Mouse (Mus musculus) urinary bladder, postnatal 10 days (tissue): ENCODE measurements at regions not wholly inside any gene's neighbourhood (a gene's known extent, or its start where the extent isn't known, plus 50 kb on each side); places are given as distances from the start of the nearest gene placed in this dataset.

Experiments used
- DNase-seq: peaks from one replicate; pipeline ENCODE4 v3.0.0; 2022; ENCODE audit warnings: low spot score

DNA sequence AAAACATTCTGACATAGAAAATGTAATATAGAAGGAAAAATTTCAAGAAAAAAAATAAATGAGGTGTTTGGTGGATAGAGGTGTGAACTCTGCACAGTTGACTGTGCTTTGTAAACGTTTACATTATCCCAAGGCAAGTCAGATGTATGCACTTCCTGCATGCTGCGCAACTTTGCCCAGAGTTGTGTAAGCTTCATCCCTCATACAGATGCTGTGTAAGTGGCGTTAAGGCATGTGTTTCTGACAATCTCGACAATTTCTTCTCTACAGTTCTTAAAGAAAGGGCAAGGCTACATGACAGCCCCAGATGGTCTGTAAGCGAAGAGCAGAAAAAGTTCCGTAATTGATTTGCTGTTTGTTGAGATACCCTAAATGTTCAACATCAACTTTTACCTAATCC lies 476.6 kb upstream of the Pitx2 start:
- no peak for DNase-seq

DNA sequence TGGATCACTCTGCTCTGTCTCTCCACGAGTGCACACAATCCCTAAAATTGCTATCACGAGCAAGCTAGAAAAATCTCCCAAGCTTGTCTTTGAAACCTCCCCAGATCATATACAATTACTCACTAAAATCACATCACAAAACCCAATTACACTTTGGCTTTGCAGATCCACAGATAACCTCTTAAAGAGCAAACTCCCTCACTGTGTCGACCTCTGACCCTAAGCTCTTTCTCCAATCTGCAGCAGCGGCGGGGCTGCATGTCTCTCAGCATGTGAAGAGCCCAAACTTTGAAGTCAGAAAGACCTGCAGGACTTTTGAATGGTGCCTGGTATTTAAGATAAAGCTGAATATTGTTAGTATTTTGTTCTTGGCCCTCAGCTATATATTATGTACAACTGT lies 479.4 kb upstream of the Pitx2 start:
- DNase-seq, result no peak

DNA sequence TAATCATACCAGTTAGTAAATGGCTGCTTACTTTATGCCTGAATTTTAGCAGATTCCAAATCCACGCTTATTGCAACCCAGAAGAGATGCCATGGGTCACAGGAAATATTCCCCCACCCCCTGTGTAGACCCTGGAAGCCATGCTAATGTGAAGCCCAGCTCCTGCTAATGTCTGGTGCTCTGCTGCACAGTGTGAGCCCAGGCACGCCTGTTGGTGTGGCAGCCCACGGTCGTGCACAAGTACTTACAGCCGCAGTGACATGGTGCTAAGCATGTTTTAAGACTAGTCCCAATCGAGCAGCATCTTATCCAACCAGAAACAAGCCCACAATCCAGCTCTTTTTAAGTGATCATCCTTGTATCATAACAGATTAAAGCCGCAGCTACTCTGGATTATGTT lies 480.5 kb upstream of the Pitx2 start:
- DNase-seq, result no peak

DNA sequence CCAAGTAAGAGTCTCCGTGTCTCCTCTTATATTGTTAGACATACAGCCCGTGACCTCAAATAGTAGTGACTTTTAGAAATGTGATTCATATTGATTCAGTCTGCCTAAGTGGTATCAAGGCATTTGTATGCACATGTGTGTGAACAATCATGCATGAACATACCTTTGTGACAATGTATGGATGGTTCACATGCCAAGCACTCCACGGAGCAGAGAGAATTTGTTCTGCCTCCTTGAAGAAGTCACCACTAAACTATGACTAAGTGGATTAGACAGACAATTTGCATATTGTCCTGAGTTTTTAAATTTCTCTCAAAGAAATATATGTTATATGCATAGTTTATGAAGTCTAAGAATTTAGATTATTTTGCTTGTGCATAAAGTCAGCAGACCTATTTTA lies 492.4 kb upstream of the Pitx2 start:
- DNase-seq, result no peak

DNA sequence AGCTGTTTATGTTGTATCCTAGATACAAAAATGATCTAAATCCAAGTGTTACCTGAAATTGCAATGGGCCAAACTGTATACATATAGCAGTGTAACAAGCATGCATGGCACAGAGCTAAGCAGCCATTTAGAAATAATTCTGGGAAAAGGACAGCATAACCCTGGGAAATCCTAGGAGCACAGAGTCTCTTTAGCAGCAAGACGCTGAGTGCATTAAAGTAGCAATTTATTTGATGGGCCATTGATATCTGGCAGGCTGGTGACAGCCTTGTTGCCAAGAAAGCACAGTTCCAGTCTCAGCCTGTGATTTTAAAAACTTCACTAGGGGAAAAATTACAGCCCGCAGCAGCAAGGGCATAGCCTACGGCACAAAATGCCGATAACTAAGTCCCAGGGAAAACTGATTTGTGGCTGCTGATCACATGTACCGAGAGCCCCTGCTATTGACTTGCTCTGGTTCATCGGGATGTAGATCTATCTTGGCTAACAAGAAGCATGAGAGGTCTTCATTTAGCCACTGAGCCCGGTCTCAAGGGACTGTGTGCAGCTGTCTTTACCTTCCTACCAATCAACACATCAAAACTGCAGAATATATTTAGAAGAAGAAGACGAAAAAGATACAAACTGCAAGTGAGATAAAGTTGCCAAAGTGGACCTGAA lies 531.1 kb upstream of the Pitx2 start:
- DNase-seq, result no peak

DNA sequence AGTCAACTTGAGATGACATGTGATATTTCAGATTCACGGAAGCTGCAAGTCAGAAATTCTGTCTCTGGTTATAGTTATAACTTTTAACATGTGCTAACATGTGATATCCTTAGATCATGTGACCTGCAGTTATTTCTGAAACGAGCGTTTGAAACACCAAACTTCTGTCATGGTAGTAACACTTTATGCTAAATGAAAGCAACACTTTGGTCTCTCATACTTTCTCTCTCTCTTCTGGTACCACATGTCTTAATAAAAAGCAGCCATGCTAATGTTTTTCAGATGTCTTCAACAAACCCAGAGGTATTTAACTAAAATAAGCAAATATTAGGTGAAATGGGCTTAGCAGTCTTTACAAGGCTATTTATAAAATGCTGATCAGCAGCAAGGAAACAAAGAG lies 534.5 kb upstream of the Pitx2 start:
- DNase-seq, result no peak

DNA sequence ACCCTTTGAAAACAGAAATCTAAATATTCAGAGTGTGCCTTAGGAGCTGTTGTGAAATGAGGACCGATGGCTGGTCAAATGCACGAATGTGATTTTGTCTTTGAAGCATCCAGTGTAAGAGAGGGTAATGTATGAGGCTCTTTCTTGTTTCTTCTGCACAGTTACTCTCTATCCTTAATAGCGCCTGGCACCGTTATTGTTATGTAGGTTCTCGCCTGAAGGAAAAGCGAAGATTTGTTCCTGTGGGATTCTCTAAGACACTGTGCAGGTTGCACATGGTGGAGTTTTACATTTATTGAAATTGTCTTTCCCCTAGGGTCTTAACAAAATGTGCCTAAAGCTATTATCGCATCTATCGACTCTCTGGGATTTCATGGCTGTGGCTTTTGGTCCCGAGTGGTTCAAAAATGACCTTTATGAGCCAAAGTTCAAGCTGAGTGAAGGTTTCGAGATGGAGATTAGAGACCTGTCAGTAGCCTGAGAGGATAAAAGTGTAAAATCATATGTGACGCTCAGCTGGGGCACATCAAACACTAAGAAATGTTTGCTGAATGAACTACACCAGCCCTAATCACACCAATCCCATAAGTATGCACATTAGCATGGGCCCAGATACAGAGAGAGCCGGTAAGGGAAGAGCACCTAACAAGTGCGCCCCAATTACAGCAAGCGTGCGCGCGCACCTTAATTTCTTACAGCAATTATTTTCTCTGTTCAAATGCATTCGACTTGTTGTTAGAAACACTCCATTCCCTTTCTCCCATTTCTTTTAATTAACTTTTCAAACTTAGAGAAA lies 562.5 kb upstream of the Pitx2 start:
- DNase-seq, result no peak

DNA sequence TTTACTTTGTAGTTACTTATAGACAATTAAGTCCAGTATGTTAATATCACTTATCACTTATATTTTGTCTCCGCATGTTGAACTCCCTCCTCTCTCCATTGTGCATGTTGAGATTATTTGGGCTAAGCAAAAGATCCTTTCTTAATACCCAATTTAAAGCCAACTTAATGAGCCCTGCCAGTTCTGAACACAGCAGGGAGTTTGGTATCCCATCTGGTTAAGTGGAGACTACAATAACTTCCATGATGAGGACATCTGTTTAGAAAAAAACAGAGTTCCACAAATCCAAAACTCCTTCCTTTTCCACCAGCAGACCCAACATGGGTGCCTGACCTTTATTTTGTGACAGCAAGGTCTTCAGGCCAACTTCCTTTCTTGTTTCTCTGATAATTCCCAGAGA lies 572.0 kb upstream of the Pitx2 start:
- DNase-seq, result no peak

DNA sequence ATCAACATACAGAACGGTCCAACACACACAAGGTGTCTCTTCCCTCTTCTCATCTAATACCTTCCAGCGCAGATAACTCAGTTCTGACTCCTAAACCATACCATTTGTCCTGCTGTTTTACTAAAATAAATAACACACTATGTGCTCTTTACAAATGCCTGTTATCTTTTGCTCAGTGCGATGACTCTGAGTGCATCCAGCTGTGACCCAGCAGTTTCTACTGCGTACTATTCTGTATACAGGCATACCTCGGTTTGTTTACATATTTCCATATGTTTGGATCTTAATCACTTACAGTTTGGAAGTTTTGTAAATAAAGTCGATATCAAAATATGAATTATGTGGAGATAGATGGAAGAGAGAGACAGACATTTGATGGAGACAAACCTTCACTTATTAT lies 583.0 kb upstream of the Pitx2 start:
- DNase-seq, result no peak

DNA sequence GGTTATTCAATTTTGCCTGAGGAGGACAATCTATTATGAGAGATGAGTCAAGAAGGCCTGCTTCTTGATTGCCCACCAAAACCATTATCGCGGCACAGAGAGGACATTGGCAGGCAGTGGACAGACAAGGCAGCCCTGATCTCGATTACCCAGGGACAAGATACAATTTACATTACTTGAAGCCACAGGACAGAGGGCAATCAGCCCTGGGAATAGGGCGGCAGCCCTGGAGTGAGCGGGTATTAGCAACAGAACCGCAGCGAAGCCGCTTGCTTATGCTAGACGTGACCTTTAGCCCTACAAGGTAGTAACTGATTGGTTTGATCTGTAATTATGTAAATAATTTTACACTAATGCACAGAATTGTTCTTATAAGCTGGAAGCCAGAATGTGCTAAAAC lies 586.0 kb upstream of the Pitx2 start:
- no peak for DNase-seq

DNA sequence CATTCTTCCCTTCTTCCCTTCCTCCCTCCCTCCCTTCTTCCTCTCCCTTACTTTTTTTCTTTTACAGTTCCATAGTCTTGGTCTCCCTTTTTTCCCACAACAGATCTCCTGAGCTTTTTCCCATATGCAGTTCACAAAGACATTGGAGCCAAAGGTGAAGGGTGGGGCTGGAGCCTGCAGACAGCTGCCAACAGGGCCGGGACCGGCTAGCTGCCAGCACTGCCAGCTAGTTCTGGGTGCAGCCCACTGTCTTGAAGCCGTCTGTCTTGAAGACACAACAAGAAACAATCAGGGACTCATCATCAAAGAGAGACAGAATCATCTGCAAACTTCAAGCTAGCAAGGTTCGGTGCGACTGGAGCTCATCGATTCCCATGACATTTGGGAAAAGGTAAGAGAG lies 588.9 kb upstream of the Pitx2 start:
- DNase-seq, result no peak

DNA sequence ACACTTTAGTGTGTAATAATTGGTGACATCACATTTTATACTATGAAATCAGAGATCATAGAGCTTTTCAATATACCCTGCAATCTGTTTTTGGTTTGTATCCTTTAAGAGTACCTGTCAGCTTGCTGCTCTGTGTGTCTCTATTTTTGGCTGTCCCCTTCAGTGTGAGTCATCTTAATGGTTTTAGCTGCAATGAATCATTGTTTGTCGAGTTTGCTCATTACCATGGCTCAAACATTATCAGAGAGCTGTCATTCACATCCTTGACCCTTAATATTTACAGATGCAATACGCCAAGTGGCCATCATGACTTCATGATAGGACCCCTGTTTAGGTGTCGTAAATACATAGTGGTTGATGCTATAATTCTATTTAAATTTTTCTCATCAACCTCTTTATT lies 591.0 kb upstream of the Pitx2 start:
- DNase-seq, result no peak

DNA sequence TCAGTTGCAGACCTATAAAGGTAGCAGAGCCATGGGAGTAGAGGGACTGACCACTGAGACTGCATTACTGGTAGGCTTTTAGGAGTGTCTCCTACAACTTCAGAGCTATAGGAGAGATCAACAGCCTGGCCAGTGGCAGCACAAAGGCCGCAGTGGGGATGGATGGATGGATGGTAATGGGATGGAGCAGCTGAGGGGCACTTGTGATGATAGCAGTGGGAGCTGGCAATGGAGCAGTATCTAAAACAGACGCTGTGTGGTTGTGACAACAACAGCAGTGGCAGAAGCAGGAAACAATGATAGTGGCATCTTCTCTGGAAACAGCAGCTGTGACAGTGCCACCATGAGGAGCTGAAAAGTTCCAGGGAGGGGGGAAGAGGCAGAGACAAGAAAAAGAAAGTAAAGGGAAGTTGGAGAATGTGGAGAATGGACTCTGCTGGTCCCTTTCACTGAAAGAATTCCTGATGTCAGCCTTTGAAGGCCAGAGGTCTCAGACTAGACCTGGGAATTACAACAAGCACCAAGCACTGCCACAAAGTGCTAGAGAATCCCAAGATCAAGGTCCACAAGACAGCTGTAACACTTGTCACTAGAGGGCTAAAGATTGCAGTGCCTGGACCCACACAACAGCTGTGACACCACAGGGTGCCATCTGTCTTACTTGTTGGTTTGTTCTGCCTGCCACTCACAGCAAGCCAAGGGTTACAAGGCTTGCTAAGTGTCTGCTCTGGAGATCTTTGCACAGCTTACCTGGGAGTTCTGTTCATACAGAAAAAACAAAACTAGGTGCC lies 624.1 kb upstream of the Pitx2 start:
- DNase-seq, result no peak

DNA sequence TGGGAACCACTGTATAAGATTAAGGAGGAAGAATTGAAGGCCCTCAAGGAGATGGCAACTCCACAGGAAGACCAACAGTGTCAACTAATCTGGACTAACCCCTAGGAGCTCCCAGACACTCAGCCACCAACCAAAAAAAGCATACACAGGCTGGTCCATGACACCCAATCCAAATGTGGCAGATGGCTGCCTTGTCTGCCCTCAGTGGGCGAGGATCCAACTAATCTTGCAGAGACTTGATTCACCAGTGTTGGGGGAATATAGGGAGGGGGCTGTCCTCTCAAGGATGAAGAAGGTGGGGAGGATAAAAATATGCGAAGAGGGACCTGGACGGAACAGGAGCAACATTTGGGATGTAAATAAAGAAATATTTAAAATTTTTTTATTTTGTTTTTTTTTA lies 629.1 kb upstream of the Pitx2 start:
- no peak for DNase-seq

DNA sequence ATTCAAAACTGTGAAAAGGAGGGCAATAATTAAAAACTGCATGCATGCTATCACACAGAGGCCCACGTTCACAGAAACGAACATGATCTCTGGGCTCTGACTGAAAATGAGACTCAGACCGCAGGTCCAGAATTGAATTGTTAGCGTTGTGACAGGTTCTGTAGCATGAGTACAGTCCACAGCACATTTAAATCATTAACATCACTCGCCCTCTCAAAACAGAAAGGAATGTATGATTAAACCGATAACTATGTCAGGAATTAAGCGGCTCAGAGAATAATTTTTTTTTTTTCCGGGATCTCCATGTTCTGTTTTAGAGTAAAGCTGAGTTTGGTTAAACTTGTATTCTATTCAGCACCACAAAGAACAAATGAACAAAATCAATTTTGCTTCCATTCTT lies 634.3 kb upstream of the Pitx2 start:
- DNase-seq, result no peak

DNA sequence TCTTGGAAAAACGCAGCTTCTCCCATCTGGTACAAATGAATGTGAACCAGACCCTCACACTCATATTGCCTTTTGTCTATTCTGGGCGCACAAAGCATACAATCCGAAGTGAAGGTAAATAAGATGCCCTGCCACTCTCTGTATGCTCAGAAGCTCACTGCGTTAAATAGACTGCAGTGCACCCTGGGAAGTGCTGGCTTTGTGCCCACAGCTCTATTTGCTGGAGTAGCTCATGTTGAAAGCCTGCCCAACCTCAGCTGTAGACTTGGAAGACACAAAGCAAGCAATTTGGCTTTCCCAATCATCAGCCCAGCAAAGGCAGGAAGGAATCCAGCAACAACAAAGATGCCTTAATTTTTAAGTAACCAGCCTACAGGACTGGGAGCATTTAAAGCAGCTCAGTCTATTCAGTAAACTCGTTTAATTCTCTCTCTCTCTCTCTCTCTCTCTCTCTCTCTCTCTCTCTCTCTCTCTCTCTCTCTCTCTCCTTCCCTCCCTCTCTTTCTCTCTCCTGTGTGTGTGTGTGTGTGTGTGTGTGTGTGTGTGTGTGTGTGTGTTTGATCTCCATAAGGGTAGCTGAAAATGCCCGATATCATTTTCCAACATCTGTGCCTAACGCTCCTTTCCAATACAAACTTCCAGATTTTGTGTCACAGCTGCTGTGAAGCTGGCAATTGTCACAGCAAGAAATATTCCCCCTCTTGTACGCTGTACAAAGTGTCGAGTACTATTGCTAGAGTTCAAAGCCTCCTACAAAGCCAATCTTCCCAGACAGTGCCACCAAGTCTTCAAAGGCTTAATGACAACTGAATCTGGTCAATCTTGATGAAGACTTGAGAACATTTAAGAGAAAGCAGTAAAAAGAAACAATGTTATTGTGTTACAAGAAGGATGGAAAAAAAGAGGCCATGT lies 650.5 kb upstream of the Fam241a start:
- DNase-seq, result no peak

DNA sequence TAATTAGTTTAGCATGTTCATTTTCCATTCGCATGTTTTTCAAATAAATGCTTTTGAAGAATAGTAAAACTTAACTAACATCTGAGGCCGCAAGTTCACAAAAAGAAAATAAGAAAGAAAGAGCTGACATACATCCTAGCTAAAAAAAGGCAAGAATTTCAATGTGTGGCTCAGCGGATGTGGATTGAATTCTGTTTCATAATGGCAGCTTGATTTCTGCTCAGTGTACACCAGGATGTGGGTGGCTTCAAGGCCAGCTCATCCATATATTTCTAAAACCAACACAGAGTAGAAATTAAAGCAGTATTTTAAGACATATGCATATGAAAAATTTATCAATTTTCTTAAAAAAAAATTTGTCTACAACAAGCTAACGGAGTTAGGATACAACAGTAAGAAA lies 629.3 kb upstream of the Fam241a start:
- no peak for DNase-seq

DNA sequence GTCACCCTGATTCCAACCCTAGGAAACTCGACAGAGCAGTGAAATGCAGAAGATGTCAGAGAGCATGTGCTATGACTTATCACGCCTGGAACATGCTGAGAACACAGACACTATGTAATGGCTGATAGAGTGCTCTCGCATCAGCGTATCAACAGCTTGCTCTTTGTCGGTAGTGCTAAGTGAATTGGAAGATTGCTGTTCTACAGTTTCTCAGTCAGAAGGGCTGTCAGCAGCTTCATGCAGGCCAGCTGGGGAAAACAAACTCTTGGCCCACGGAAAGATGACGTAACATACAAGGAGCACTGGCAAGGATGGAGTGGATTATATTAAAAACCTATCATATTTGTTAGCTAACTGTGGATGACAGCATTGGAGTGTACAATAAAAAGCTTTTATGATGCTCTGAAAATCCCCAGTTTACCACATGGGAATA lies 624.6 kb upstream of the Fam241a start:
- no peak for DNase-seq

DNA sequence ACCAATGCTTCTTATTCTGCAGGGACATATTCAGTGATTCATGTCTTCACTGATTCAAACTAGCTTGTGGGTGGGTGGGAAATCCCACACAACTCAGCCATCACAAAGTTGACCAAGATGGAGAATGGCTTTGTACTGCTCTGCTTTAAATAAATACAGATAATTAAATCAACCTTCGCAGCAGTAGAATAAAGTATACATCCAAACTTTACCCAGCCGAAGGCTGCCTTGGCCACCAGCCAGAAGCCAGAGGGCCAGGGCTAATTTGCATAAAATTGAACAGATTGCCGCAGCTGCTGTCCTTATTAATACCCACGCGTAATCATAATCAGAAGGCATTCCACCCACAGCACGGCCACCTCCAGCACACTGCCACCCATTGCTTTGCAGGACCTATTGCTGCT lies 623.8 kb upstream of the Fam241a start:
- no peak for DNase-seq

DNA sequence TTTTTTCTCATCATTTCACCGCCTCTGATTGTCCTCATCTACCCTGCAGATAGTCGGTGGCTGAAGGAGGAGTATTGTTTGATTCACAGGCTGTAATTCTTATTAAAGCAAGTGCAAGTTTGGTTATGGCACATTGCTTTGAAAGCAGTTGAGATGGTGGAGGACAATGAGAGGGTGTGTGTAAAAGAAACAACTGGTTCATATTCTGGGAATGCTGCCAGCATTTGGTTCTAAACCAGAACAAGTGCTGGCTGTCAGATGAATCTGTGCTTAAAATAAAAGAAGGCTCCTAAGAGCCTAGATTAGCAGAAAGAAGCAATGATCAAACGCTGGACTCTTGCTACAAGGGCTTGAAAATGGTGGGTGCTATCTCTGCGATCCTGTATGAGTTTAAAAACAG lies 622.7 kb upstream of the Fam241a start:
- no peak for DNase-seq

DNA sequence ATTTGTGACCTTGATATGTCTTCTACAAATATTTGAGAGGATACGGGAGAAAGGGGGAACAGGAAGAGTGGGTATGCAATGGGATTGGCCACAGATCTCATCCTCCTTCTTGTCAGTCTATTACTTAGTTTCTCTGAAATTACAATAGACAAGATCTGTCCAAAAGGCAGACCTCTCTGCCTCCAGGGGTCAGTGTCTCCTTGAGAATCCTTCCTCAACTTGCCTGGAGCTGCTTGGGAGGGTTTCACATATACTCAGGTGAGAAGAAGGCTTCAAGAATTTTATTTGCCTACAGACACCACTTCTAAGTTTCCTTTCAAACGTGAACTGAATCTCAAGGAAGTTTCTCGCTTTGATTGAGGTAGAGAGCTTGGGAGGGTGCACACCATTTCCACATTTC lies 575.0 kb upstream of the Fam241a start:
- no peak for DNase-seq

DNA sequence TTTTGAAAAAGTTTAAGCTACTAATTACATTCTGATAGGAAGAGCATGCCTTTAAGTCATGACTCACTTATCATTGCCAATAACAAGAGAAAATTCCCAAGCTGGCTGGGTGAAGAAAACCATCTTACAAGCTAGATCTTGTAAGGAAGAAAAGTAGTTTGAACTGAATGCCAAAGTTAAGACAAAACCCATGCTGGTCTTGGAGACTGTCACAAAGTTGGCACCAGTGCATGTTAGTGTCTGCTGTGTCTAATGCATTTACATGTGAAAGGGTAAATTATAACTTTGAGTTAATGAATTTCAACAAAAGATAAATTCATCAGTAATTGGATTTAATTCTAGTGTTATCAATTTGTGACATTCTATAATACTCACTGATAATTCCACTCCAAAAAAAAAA lies 533.6 kb upstream of the Fam241a start:
- DNase-seq, result no peak
